Mouse (Mus musculus): ENCODE data around the gene Thap8. TPM values are rescaled to one million over a fixed set of nuclear protein-coding genes. Genes with fewer than 3 reads are reported as not detected.

Thap8 gene
- polyA plus RNA-seq, 1 experiment from 2014 or later: 0.13 TPM

GRCm38 (mm10) chr7:30318142-30318541 is 38.2 kb downstream of the Thap8 start:
- DNase-seq (no peak), ATAC-seq (ENCODE audit: low read depth) (no peak)
- Histone ChIP-seq H3K27me3 (no peaks in the 10 kb centered on the region), H3K36me3 (no peaks in the 10 kb centered on the region), H3K4me1 (replicated peaks) (peaks cover 43% of the 10 kb centered on the region), H3K9me3 (replicated peaks) (no peaks in the 10 kb centered on the region), H3K4me3 (replicated peaks) (no peak overlapping the region), H3K4me2 (no peak overlapping the region), H3K9ac (no peak overlapping the region), H3K27ac (no peak overlapping the region)
- 72% methylated on average over 3 of the region's 3 CpGs for WGBS (ENCODE audit: insufficient replicate concordance)

GRCm38 (mm10) chr7:30320946-30321345 is 41.1 kb downstream of the Thap8 start:
- Histone ChIP-seq H3K9ac (peak overlapping the region; percentile 81), H3K36me3 (no peaks in the 10 kb centered on the region), H3K27me3 (no peaks in the 10 kb centered on the region), H3K9me3 (replicated peaks) (no peaks in the 10 kb centered on the region), H3K4me3 (replicated peaks) (peak overlapping the region; percentile 71), H3K4me2 (peak overlapping the region; percentile 91), H3K27ac (0 out of 2 replicates have a peak overlapping the region, but pooled peaks have one; percentile 25), H3K4me1 (replicated peaks) (peaks cover 28% of the 10 kb centered on the region)
- DNase-seq: no peak
- ATAC-seq (ENCODE audit: low read depth): no peak
- WGBS (ENCODE audit: insufficient replicate concordance): 79% methylated on average over 2 of the region's 2 CpGs

- H3K4me3 ChIP-seq (replicated peaks): peak within 1 kb of the TSS; percentile 71
- peak within 1 kb of the TSS; percentile 81 for H3K9ac ChIP-seq
- under 1% methylated on average over 63 of the region's 63 CpGs for WGBS (ENCODE audit: insufficient replicate concordance)
- H3K36me3 ChIP-seq: no peaks in the 10 kb centered on the region
- ATAC-seq (ENCODE audit: low read depth) (peak; percentile 68), DNase-seq (peak; percentile 75)
- no peaks in the 10 kb centered on the region for H3K9me3 ChIP-seq (replicated peaks)
- peaks cover 28% of the 10 kb centered on the region for H3K4me1 ChIP-seq (replicated peaks)
- peak within 1 kb of the TSS; percentile 91 for H3K4me2 ChIP-seq
- H3K27ac ChIP-seq: peak within 1 kb of the TSS; percentile 79
- H3K27me3 ChIP-seq: no peaks in the 10 kb centered on the region
Measured at GRCm38 (mm10) chr7:30321539-30322284, 41.8 kb downstream of the Thap8 start, which contains the start of gene E130208F15Rik. E130208F15Rik (plus strand) TSS chr7:30321740.

- WGBS (ENCODE audit: insufficient replicate concordance): 0% methylated on average over 20 of the region's 20 CpGs
- Histone ChIP-seq H3K27me3 (peaks cover 2% of the 10 kb centered on the region; the same call in 1 of the 2 replicates), H3K4me2 (peak overlapping the region; percentile 91), H3K4me3 (replicated peaks) (peak overlapping the region; percentile 71), H3K36me3 (no peaks in the 10 kb centered on the region), H3K9ac (peak overlapping the region; percentile 81), H3K4me1 (replicated peaks) (peaks cover 28% of the 10 kb centered on the region), H3K27ac (peak overlapping the region; percentile 79), H3K9me3 (replicated peaks) (no peaks in the 10 kb centered on the region)
- ATAC-seq (ENCODE audit: low read depth) (peak; percentile 97), DNase-seq (peak; percentile 98)
Measured at GRCm38 (mm10) chr7:30322285-30322667, 42.4 kb downstream of the Thap8 start.

- Histone ChIP-seq H3K27me3 (peaks cover 6% of the 10 kb centered on the region; the same call in 1 of the 2 replicates), H3K4me2 (peak overlapping the region; percentile 91), H3K9me3 (replicated peaks) (no peaks in the 10 kb centered on the region), H3K36me3 (no peaks in the 10 kb centered on the region), H3K27ac (peak overlapping the region; percentile 74), H3K9ac (peak overlapping the region; percentile 70), H3K4me1 (replicated peaks) (peaks cover 28% of the 10 kb centered on the region), H3K4me3 (replicated peaks) (peak overlapping the region; percentile 71)
- DNase-seq: peak; percentile 11
- WGBS (ENCODE audit: insufficient replicate concordance): 10% methylated on average over 6 of the region's 6 CpGs
- ATAC-seq (ENCODE audit: low read depth): no peak
Measured at GRCm38 (mm10) chr7:30322865-30323264, 43.0 kb downstream of the Thap8 start.

- no peaks in the 10 kb centered on the region for H3K9me3 ChIP-seq (replicated peaks)
- WGBS (ENCODE audit: insufficient replicate concordance): 64% methylated on average over 3 of the region's 3 CpGs
- DNase-seq: no peak
- ATAC-seq (ENCODE audit: low read depth): no peak
- H3K4me3 ChIP-seq (replicated peaks): peak within 1 kb of the TSS; percentile 71
- peak within 1 kb of the TSS; percentile 70 for H3K9ac ChIP-seq
- H3K4me2 ChIP-seq: peak within 1 kb of the TSS; percentile 91
- H3K27ac ChIP-seq: peak within 1 kb of the TSS; percentile 74
- no peaks in the 10 kb centered on the region for H3K36me3 ChIP-seq
- H3K4me1 ChIP-seq (replicated peaks): peaks cover 28% of the 10 kb centered on the region
- peaks cover 10% of the 10 kb centered on the region; the same call in 1 of the 2 replicates for H3K27me3 ChIP-seq
Measured at GRCm38 (mm10) chr7:30323795-30324194, 43.9 kb downstream of the Thap8 start, which contains the start of gene Sdhaf1. Sdhaf1 (minus strand) TSS chr7:30323895.

- H3K9me3 ChIP-seq (replicated peaks): no peaks in the 10 kb centered on the region
- WGBS (ENCODE audit: insufficient replicate concordance): 58% methylated on average over 5 of the region's 5 CpGs
- no peak overlapping the region for H3K4me3 ChIP-seq (replicated peaks)
- H3K27ac ChIP-seq: no peak overlapping the region
- H3K36me3 ChIP-seq: no peaks in the 10 kb centered on the region
- no peak overlapping the region for H3K4me2 ChIP-seq
- H3K9ac ChIP-seq: no peak overlapping the region
- DNase-seq (no peak), ATAC-seq (ENCODE audit: low read depth) (no peak)
- peaks cover 10% of the 10 kb centered on the region; the same call in 1 of the 2 replicates for H3K27me3 ChIP-seq
- peaks cover 28% of the 10 kb centered on the region for H3K4me1 ChIP-seq (replicated peaks)
Measured at GRCm38 (mm10) chr7:30324300-30324944, 44.5 kb downstream of the Thap8 start.

- Histone ChIP-seq H3K27me3 (peaks cover 10% of the 10 kb centered on the region; the same call in 1 of the 2 replicates), H3K36me3 (no peaks in the 10 kb centered on the region), H3K4me1 (replicated peaks) (peaks cover 23% of the 10 kb centered on the region), H3K4me3 (replicated peaks) (no peak overlapping the region), H3K4me2 (no peak overlapping the region), H3K9ac (no peak overlapping the region), H3K9me3 (replicated peaks) (no peaks in the 10 kb centered on the region), H3K27ac (no peak overlapping the region)
- no peak for ATAC-seq (ENCODE audit: low read depth)
- peak; percentile 57 for DNase-seq
- 43% methylated on average over 2 of the region's 2 CpGs for WGBS (ENCODE audit: insufficient replicate concordance)
Measured at GRCm38 (mm10) chr7:30325364-30325763, 45.5 kb downstream of the Thap8 start.

GRCm38 (mm10) chr7:30326427-30326826 is 46.5 kb downstream of the Thap8 start:
- Histone ChIP-seq H3K27me3 (peaks cover 16% of the 10 kb centered on the region), H3K4me2 (no peak overlapping the region), H3K9ac (no peak overlapping the region), H3K4me3 (replicated peaks) (no peak overlapping the region), H3K4me1 (replicated peaks) (peaks cover 13% of the 10 kb centered on the region), H3K9me3 (replicated peaks) (no peaks in the 10 kb centered on the region), H3K36me3 (no peaks in the 10 kb centered on the region), H3K27ac (no peak overlapping the region)
- DNase-seq (no peak), ATAC-seq (ENCODE audit: low read depth) (no peak)

GRCm38 (mm10) chr7:30327140-30327539 is 47.2 kb downstream of the Thap8 start:
- WGBS (ENCODE audit: insufficient replicate concordance): 58% methylated on average over 15 of the region's 15 CpGs
- Histone ChIP-seq H3K36me3 (no peaks in the 10 kb centered on the region), H3K9ac (no peak overlapping the region), H3K27ac (no peak overlapping the region), H3K27me3 (peaks cover 22% of the 10 kb centered on the region), H3K4me2 (no peak overlapping the region), H3K4me3 (replicated peaks) (no peak overlapping the region), H3K4me1 (replicated peaks) (peaks cover 11% of the 10 kb centered on the region), H3K9me3 (replicated peaks) (no peaks in the 10 kb centered on the region)
- DNase-seq (no peak), ATAC-seq (ENCODE audit: low read depth) (no peak)

- no peak overlapping the region for H3K9ac ChIP-seq
- peaks cover under 1% of the 10 kb centered on the region; the same call in 1 of the 2 replicates for H3K4me1 ChIP-seq (replicated peaks)
- ATAC-seq (ENCODE audit: low read depth): no peak
- H3K4me3 ChIP-seq (replicated peaks): no peak overlapping the region
- DNase-seq: no peak
- H3K9me3 ChIP-seq (replicated peaks): no peaks in the 10 kb centered on the region
- H3K27me3 ChIP-seq: peaks cover 29% of the 10 kb centered on the region
- WGBS (ENCODE audit: insufficient replicate concordance): 50% methylated on average over 10 of the region's 10 CpGs
- no peak overlapping the region for H3K27ac ChIP-seq
- H3K4me2 ChIP-seq: no peak overlapping the region
- no peaks in the 10 kb centered on the region for H3K36me3 ChIP-seq
Measured at GRCm38 (mm10) chr7:30328379-30328778, 48.5 kb downstream of the Thap8 start.
